Mouse (Mus musculus) liver, embryonic 14.5 days (tissue): ENCODE data around the gene Gm16223.

Source experiments
- CTCF ChIP-seq: IDR thresholded peaks from 2 replicates; pipeline ENCODE4 v1.5.1; 2016; ENCODE audit warnings: antibody characterized with exemption, low read depth, control low read depth
- EP300 ChIP-seq: IDR thresholded peaks from 2 replicates; pipeline ENCODE4 v1.6.1; 2016; ENCODE audit warnings: antibody characterized with exemption, low read depth

- TF ChIP-seq CTCF: no peak
- TF ChIP-seq EP300: no peak
These were observed at the start of gene Gm16223 for GRCm38 (mm10) chr5:42067476-42068187.
